Mouse (Mus musculus) bone marrow macrophage, adult 2 months (primary cell): ENCODE measurements around the gene Mfng. TPM values are rescaled to one million over a fixed set of nuclear protein-coding genes. Genes with fewer than 3 reads are reported as not detected.
A peak's percentile ranks its signal among the peaks of the same experiment; 100 is the strongest.

Source experiments
- H3K27ac ChIP-seq: 2 replicates; pipeline ENCODE4 v1.5.1; 2012; ENCODE audit warnings: low read depth, low read length; ENCODE audit not compliant: insufficient read depth
- H3K4me1 ChIP-seq: 2 replicates; pipeline ENCODE4 v1.6.1; 2012; ENCODE audit warnings: low read length; ENCODE audit not compliant: control insufficient read depth, insufficient read depth
- H3K4me3 ChIP-seq: 2 replicates; pipeline ENCODE4 v1.5.1; 2012; ENCODE audit warnings: mild to moderate bottlenecking, low read length, moderate library complexity; ENCODE audit not compliant: insufficient read depth
- CTCF ChIP-seq: IDR thresholded peaks from 2 replicates; pipeline ENCODE4 v1.5.1; 2012; ENCODE audit warnings: low read depth, mild to moderate bottlenecking, low read length, moderate library complexity
- POLR2A ChIP-seq: IDR thresholded peaks from 2 replicates; pipeline ENCODE4 v1.6.1; 2012; ENCODE audit warnings: mild to moderate bottlenecking, low read depth, low read length, borderline replicate concordance
- polyA plus RNA-seq: library from polyadenylated mRNA; stranded (reverse); fragments of >200 nt; gene quantifications from 2 replicates; pipeline ENCODE4 v1.2.4, GENCODE M21; 2012; ENCODE audit not compliant: missing spikeins, insufficient read depth, insufficient read length

Gene Mfng
- polyA plus RNA-seq, 1 experiment: 16.2 TPM

DNA sequence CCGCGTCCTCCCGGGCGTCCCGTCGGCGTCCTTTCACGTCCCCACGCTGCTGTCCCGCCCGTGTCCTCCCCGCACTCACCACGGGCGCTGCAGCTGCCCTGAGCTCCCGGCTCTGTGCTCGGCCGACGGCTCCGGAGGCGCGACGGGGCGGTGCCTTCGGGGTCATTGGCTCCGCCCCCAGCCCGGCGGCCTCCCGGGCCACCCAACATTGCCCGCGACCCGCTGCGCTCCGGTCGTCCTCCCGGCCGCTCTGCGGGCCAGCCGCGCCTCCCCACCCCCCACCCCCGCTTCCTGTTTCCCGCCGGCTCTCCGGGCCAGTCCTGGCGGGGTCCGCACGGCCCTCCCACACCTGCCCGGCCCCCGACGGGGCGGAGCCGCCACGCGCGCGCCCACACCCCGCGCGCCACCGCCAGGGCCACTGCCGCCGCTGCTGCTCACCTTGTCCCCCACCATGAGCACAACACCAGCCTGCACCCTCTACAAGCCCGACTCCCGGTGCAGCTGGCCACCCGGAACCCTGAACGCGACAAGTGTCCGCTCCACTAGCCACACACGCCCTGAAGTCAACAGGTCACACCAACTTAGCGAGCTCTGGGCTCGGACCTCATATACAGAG, 29.6 kb upstream of the Mfng start, which contains the start of gene Card10:
Card10 (minus strand) TSS at position 267 of the 616 bp plus-strand sequence.
- no peak within 1 kb of the TSS for H3K27ac ChIP-seq
- no peak for TF ChIP-seq CTCF
- no peak for TF ChIP-seq POLR2A
- H3K4me3 ChIP-seq: peak within 1 kb of the TSS; percentile 51
- no peaks in the 10 kb centered on the region for H3K4me1 ChIP-seq

DNA sequence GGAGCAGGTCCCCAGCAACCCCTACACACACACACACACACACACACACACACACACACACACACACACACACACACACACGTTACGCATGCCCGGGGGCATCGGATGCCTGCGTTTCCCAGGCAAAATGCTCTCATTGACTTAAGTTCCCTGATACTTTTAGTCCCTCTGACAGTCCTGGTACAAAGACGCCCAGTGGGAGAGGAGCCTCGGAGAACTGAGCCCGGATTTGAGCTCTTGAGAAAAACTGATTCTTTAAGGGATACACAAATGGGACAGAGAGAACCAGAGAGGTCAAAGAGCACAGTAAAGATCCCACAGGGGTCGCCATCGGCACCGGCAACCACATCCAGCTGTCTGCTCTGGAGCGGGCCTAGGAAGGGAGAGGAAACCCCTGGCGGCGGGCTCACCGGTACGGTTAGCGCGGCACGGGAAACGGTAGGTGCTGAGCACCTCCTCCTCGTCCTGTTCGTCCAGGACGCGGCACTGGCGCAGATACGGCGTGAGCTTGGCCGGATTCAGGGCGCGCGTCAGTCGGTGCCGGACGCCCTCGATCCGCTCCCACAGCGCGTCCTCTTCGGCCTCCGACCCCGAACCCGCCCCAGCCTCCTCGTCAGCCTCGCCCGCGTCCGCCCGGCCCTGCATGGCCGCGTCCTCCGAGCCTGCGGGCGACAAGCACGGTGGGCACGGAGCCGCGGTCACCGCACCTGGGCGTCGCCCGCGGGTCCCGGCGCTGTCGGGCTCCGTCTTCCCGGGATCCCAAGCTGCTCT, 28.9 kb upstream of the Mfng start:
- H3K4me3 ChIP-seq: peak overlapping the region; percentile 51
- no peak for TF ChIP-seq POLR2A
- TF ChIP-seq CTCF: no peak
- H3K27ac ChIP-seq: no peak overlapping the region
- no peaks in the 10 kb centered on the region for H3K4me1 ChIP-seq

DNA sequence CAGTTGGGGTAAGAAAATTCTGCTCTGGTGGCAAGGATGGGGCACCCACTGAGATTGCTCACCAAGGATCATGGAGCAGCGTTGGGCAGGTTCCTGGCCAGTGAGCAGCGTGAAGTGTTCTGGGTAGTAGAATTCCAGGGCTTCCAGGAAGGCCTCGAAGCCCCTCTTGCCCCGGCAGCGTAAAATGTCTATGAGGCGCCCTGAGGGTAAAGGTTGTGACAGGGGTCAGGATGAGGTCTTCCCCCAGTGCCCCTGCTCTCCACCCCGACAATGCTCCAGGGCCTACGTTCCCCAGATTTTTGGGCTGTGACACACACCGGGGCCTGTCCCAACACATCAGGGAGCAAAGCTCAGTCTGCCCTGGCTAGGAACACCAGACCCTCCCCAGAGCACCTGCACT, 28.3 kb upstream of the Mfng start:
- Histone ChIP-seq H3K4me1 (no peaks in the 10 kb centered on the region), H3K27ac (no peak overlapping the region), H3K4me3 (no peak overlapping the region)
- no peak for TF ChIP-seq POLR2A
- no peak for TF ChIP-seq CTCF

DNA sequence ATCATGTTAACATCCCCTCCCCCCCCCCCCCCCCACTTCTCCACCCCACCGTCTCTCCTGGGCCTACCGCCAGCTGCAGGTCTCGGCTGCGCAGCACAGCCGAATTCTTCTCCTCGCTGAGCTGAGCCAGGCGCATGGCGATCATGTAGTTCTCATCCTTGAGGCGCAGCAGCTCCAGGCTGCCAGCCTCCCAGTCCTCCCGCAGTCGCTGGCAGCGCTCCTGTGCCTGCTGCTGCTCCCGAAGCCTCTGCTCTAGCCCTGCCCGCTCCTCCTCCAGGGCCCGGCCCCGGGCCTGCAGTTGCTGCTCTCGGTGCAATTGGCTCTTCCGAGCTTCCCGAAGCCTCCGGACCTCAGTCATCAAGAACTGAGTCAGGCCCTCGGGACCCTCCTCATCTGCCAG, 25.8 kb upstream of the Mfng start:
- no peaks in the 10 kb centered on the region for H3K4me1 ChIP-seq
- H3K27ac ChIP-seq: no peak overlapping the region
- H3K4me3 ChIP-seq: no peak overlapping the region
- TF ChIP-seq CTCF: no peak
- no peak for TF ChIP-seq POLR2A

DNA sequence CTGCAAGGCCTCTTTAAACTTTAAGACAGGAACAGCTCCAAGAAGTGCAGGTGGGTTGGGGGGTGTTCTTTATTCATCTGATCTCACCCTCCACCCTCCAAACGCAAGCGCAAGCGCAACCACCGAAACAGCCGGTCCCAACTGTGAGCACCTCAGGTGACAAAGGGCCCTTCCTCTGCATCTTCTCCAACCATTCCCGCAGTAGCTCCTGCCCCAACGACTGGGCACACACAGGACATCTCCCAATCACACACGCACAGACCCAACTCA, 23.7 kb upstream of the Mfng start:
- H3K27ac ChIP-seq: no peak overlapping the region
- H3K4me3 ChIP-seq: no peak overlapping the region
- no peaks in the 10 kb centered on the region for H3K4me1 ChIP-seq

DNA sequence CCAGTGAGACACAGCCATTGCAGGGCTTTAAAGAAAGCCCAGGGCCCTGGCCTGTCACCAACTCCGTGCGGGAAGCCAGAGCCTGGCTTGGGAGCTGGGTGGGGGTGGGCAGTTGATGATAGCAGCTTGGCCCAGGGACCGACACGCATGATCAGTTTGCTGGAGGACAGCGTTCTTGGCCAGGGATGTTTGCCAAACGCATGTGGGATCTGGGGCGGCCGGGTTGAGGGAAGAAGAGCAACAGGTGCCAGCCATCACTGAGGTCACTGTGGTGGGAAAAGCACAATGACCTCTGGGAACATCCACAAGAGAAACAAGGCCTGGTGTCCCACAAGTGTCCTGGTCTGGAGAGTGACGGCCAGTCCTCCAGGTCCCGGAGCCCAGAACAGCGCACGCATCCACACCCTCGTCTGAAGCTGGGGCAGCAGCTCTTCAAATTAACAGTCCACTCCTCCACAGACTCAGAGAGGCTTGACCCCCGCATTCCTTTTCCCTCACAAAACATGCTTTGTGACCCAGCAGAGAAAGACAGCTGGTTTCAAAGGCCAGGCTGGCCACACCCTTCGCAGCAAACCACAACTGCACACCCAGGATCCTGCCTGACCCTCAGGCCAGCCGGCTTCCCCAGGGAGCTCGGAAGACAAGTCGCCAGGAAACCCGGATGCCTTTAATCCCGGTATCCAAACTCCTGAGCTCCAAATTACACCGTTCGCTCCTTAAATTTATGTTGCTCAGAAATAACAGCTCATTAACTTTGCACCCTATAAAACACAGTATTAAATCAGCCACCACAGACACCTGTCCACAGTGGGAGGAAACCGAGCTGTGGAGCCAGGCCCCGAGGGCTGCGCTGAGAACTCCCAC, 23.2 kb upstream of the Mfng start:
- no peak for TF ChIP-seq CTCF
- no peak for TF ChIP-seq POLR2A
- Histone ChIP-seq H3K4me3 (no peak overlapping the region), H3K27ac (no peak overlapping the region), H3K4me1 (no peaks in the 10 kb centered on the region)

More for the DNA sequence above, 23.7 kb upstream of the Mfng start:
- no peak for TF ChIP-seq CTCF
- TF ChIP-seq POLR2A: no peak

DNA sequence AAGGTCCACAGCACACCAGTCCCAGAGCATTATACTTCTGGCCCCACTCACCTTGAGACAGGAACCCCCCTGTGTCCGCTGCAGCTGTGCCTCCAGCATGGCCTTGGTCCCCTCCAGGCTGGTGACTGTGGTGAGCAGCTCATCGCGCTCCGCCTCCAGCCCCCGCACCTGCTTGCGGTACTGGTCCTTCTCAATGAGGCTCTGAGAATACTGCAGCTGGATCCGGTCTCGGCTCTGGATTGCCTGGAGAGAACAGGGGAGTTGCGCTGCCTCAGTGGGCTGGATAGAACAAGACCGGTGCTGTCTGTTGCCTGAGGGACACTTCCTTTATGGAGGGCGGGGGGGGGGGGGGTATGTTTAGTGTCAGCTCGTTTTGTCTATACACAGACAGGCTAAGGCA, 17.7 kb upstream of the Mfng start:
- TF ChIP-seq CTCF (no peak), POLR2A (no peak)
- no peak overlapping the region for H3K27ac ChIP-seq
- peaks cover 6% of the 10 kb centered on the region for H3K4me1 ChIP-seq
- H3K4me3 ChIP-seq: no peak overlapping the region

DNA sequence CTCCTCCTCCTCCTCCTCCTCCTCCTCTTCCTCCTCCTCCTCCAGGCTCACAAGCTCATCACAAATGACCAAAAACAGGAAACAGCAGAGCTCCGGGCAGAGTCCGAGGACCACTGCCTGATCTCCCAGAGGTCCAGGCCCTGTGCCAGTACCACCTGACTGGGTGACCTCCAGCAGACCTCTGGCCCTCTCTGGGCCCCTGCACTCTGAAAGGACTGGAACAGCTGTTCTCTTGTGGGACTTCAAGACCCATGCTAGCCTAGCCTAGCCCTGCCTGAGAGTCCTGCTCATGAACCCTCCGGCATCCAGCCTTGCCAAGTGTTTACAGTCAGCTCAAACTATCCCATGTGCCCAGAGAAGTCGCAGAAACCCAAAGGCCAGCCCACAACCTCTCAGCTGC, 17.2 kb upstream of the Mfng start:
- Histone ChIP-seq H3K4me1 (peaks cover 6% of the 10 kb centered on the region), H3K27ac (no peak overlapping the region), H3K4me3 (no peak overlapping the region)
- TF ChIP-seq POLR2A (no peak), CTCF (no peak)

DNA sequence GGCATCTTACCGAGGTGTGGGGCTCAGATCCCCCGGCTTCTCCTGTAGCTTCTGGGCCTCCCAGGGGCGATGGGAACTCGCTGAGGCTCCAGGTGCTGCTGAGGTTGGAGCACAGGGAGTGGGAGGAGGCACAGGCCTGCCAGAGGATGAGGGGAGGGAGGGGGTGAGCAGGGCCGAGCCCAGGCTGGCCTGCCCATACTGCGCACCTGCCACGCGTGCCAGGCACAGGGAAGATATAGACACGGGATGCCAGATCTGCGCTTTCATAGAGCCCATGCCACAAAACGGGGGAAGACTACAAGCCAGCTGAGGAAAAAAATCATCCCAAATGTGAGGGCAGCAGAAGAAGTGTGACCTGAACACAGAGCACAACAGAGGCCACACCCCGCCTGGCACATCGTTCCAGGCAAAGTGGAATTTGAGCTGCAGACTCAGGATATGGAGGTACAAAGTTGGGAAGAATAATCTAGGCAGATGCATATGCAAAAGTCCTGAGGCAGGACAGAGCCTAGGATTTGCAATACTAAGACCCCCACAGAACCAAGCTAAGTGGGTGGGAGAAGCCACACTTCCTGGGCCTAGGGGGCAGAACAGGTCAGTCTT, 16.5 kb upstream of the Mfng start:
- Histone ChIP-seq H3K4me3 (no peak overlapping the region), H3K4me1 (peaks cover 6% of the 10 kb centered on the region), H3K27ac (no peak overlapping the region)
- no peak for TF ChIP-seq POLR2A
- TF ChIP-seq CTCF: no peak
